ENCODE assay signal across 15 mouse cellular contexts in genomic region chr7:16412930-16413329, GRCm38 (mm10). TPM values are rescaled to one million over a fixed set of nuclear protein-coding genes. Genes with fewer than 3 reads are reported as not detected.
DNase-seq lines count a peak whose midpoint lies in the region; ATAC-seq lines count a peak whose summit lies in the region.
"Had no signal": no experiment of that assay in that cellular context is flagged by ENCODE, and none has a peak within 500 bp of the region (broad histone marks: within the 10 kb centered on the region; RNA-seq: fewer than 3 reads in every experiment).

No protein-coding gene starts in this region.

- peaks cover 45% of the 10 kb centered on the region for H3K4me1 ChIP-seq in forebrain, embryonic 10.5 days
- 0 out of 2 replicates have a peak, but pooled peaks cover 3% of the 10 kb centered on the region for H3K4me1 ChIP-seq in forebrain, embryonic 16.5 days (replicated peaks; ENCODE audit: control insufficient read depth, insufficient read depth, low read length)
- H3K4me1 ChIP-seq in kidney, embryonic 16.5 days (ENCODE audit: insufficient read depth, low read length), result peaks cover 46% of the 10 kb centered on the region
- peaks cover 84% of the 10 kb centered on the region for H3K4me1 ChIP-seq in liver, embryonic 12.5 days
- peaks cover 19% of the 10 kb centered on the region for H3K4me1 ChIP-seq in midbrain, embryonic 15.5 days

- H3K4me2 ChIP-seq in forebrain, embryonic 16.5 days (ENCODE audit: low read length), result no peak overlapping the region
- H3K4me2 ChIP-seq in kidney, embryonic 16.5 days (replicated peaks; ENCODE audit: low read depth, low read length), result no peak overlapping the region
- peak overlapping the region; percentile 38; the same call in 1 of the 2 replicates for H3K4me2 ChIP-seq in liver, embryonic 12.5 days
- H3K4me2 ChIP-seq in midbrain, embryonic 15.5 days, result no peak overlapping the region
- H3K4me2 ChIP-seq: embryonic facial prominence, embryonic 15.5 days; heart, embryonic 15.5 days; stomach, embryonic 15.5 days had no signal

- peaks cover 3% of the 10 kb centered on the region; the same call in 1 of the 2 replicates for H3K27me3 ChIP-seq in forebrain, embryonic 10.5 days (ENCODE audit: poor library complexity, severe bottlenecking)
- no peaks in the 10 kb centered on the region for H3K27me3 ChIP-seq in forebrain, embryonic 16.5 days (replicated peaks; ENCODE audit: control insufficient read depth, insufficient read depth, low read length)
- no peaks in the 10 kb centered on the region for H3K27me3 ChIP-seq in kidney, embryonic 16.5 days (ENCODE audit: insufficient read depth, low read length)
- H3K27me3 ChIP-seq in liver, embryonic 12.5 days (replicated peaks), result no peaks in the 10 kb centered on the region
- H3K27me3 ChIP-seq in midbrain, embryonic 15.5 days (replicated peaks), result no peaks in the 10 kb centered on the region
- H3K27me3 ChIP-seq: embryonic facial prominence, embryonic 15.5 days; heart, embryonic 15.5 days; stomach, embryonic 15.5 days had no signal

- peaks cover 90% of the 10 kb centered on the region for H3K36me3 ChIP-seq in forebrain, embryonic 10.5 days (replicated peaks)
- peaks cover 5% of the 10 kb centered on the region for H3K36me3 ChIP-seq in forebrain, embryonic 16.5 days (ENCODE audit: control insufficient read depth, insufficient read depth)
- H3K36me3 ChIP-seq in kidney, embryonic 16.5 days (ENCODE audit: insufficient read depth, low read length), result peaks cover 11% of the 10 kb centered on the region
- H3K36me3 ChIP-seq in liver, embryonic 12.5 days, result peaks cover 96% of the 10 kb centered on the region
- peaks cover 14% of the 10 kb centered on the region for H3K36me3 ChIP-seq in midbrain, embryonic 15.5 days (replicated peaks)

- ATAC-seq in forebrain, embryonic 16.5 days, result no peak
- ATAC-seq in kidney, embryonic 16.5 days (ENCODE audit: low FRiP score, low TSS enrichment), result no peak; the same call in 1 of the 2 replicates
- ATAC-seq in liver, embryonic 12.5 days, result peak; percentile 6
- ATAC-seq in midbrain, embryonic 15.5 days (replicated peaks), result 0 out of 2 replicates have a peak, but pooled peaks have one; percentile 7

- DNase-seq in forebrain, embryonic 10.5 days (ENCODE audit: extremely low spot score, low spot score), result no peak
- no peak for DNase-seq in kidney, adult 11 months
- DNase-seq in spleen, adult 12 weeks (ENCODE audit: low spot score), result no peak
- DNase-seq in thymus, postnatal 10 days (ENCODE audit: low spot score in 2 of 2), result no peak
- DNase-seq: cerebellum, adult 8-10 months; kidney, adult 18-20 months; right cerebral cortex, postnatal 25 days had no signal

- no peak overlapping the region for H3K4me3 ChIP-seq in forebrain, embryonic 10.5 days
- H3K4me3 ChIP-seq in forebrain, embryonic 16.5 days (replicated peaks; ENCODE audit: low read length), result no peak overlapping the region
- H3K4me3 ChIP-seq in kidney, embryonic 16.5 days (ENCODE audit: low read length), result no peak overlapping the region
- no peak overlapping the region for H3K4me3 ChIP-seq in liver, embryonic 12.5 days
- H3K4me3 ChIP-seq in midbrain, embryonic 15.5 days, result no peak overlapping the region
- H3K4me3 ChIP-seq: embryonic facial prominence, embryonic 15.5 days; heart, embryonic 15.5 days; myocyte; stomach, embryonic 15.5 days had no signal

- H3K27ac ChIP-seq in forebrain, embryonic 10.5 days, result peak overlapping the region; percentile 70
- no peak overlapping the region for H3K27ac ChIP-seq in forebrain, embryonic 16.5 days (ENCODE audit: low read length)
- peak overlapping the region; percentile 28; the same call in 1 of the 2 replicates for H3K27ac ChIP-seq in kidney, embryonic 16.5 days (ENCODE audit: low read length)
- peak overlapping the region; percentile 91 for H3K27ac ChIP-seq in liver, embryonic 12.5 days
- H3K27ac ChIP-seq in midbrain, embryonic 15.5 days, result peak overlapping the region; percentile 40
- H3K27ac ChIP-seq: embryonic facial prominence, embryonic 15.5 days; heart, embryonic 15.5 days; stomach, embryonic 15.5 days had no signal

- WGBS in forebrain, embryonic 10.5 days, result 71% methylated on average over 2 of the region's 2 CpGs
- 47% methylated on average over 2 of the region's 2 CpGs for WGBS in forebrain, embryonic 16.5 days
- WGBS in kidney, embryonic 16.5 days, result 39% methylated on average over 2 of the region's 2 CpGs
- WGBS in liver, embryonic 12.5 days (ENCODE audit: insufficient replicate concordance), result 88% methylated on average over 2 of the region's 2 CpGs
- 17% methylated on average over 2 of the region's 2 CpGs for WGBS in midbrain, embryonic 15.5 days

- no peak overlapping the region for H3K9ac ChIP-seq in forebrain, embryonic 16.5 days (replicated peaks; ENCODE audit: low read depth, low read length)
- no peak overlapping the region for H3K9ac ChIP-seq in kidney, embryonic 16.5 days (replicated peaks; ENCODE audit: low read length)
- peak overlapping the region; percentile 49; the same call in 1 of the 2 replicates for H3K9ac ChIP-seq in liver, embryonic 12.5 days
- H3K9ac ChIP-seq in midbrain, embryonic 15.5 days, result no peak overlapping the region
- H3K9ac ChIP-seq: embryonic facial prominence, embryonic 15.5 days; heart, embryonic 15.5 days; stomach, embryonic 15.5 days had no signal

- no peaks in the 10 kb centered on the region for H3K9me3 ChIP-seq in forebrain, embryonic 10.5 days
- no peaks in the 10 kb centered on the region for H3K9me3 ChIP-seq in forebrain, embryonic 16.5 days (ENCODE audit: control insufficient read depth, low read length)
- H3K9me3 ChIP-seq in kidney, embryonic 16.5 days (ENCODE audit: low read length), result no peaks in the 10 kb centered on the region
- no peaks in the 10 kb centered on the region for H3K9me3 ChIP-seq in liver, embryonic 12.5 days (replicated peaks)
- no peaks in the 10 kb centered on the region for H3K9me3 ChIP-seq in midbrain, embryonic 15.5 days
- H3K9me3 ChIP-seq: embryonic facial prominence, embryonic 15.5 days; heart, embryonic 15.5 days; stomach, embryonic 15.5 days had no signal

RNA-seq across cellular contexts. Expression of gene Zc3h4, which starts 12.2 kb away (rescaled TPM):
- polyA plus RNA-seq in forebrain, embryonic 10.5 days (2016; fragmentation: Nextera tagmentation; extraction: Ambion mirVana), result 18.8 and 19.2 TPM in 2 replicates
- polyA plus RNA-seq in forebrain, embryonic 16.5 days (2015; fragmentation: Nextera tagmentation; extraction: Ambion mirVana), result 18.6 and 19.3 TPM in 2 replicates
- polyA plus RNA-seq in kidney, embryonic 16.5 days (2015; fragmentation: Nextera tagmentation; extraction: Ambion mirVana), result 14.8 and 14.9 TPM in 2 replicates
- 14.5 and 17.6 TPM in 2 replicates for polyA plus RNA-seq in liver, embryonic 12.5 days (2016; fragmentation: Nextera tagmentation; extraction: Ambion mirVana)
- polyA plus RNA-seq in midbrain, embryonic 15.5 days (2015; fragmentation: Nextera tagmentation; extraction: Ambion mirVana), result 20.0 and 22.1 TPM in 2 replicates

RNA-seq across cellular contexts. Expression of gene Sae1, which starts 25.3 kb away (rescaled TPM):
- polyA plus RNA-seq in forebrain, embryonic 10.5 days (2016; fragmentation: Nextera tagmentation; extraction: Ambion mirVana), result 505 and 521 TPM in 2 replicates
- 297 and 304 TPM in 2 replicates for polyA plus RNA-seq in forebrain, embryonic 16.5 days (2015; fragmentation: Nextera tagmentation; extraction: Ambion mirVana)
- 337 and 347 TPM in 2 replicates for polyA plus RNA-seq in kidney, embryonic 16.5 days (2015; fragmentation: Nextera tagmentation; extraction: Ambion mirVana)
- 182 and 187 TPM in 2 replicates for polyA plus RNA-seq in liver, embryonic 12.5 days (2016; fragmentation: Nextera tagmentation; extraction: Ambion mirVana)
- polyA plus RNA-seq in midbrain, embryonic 15.5 days (2015; fragmentation: Nextera tagmentation; extraction: Ambion mirVana), result 243 and 256 TPM in 2 replicates

RNA-seq across cellular contexts. Expression of gene Tmem160, which starts 39.6 kb away (rescaled TPM):
- 64.4 and 68.5 TPM in 2 replicates for polyA plus RNA-seq in forebrain, embryonic 10.5 days (2016; fragmentation: Nextera tagmentation; extraction: Ambion mirVana)
- polyA plus RNA-seq in forebrain, embryonic 16.5 days (2015; fragmentation: Nextera tagmentation; extraction: Ambion mirVana), result 65.1 and 66.7 TPM in 2 replicates
- polyA plus RNA-seq in kidney, embryonic 16.5 days (2015; fragmentation: Nextera tagmentation; extraction: Ambion mirVana), result 50.7 and 54.6 TPM in 2 replicates
- polyA plus RNA-seq in liver, embryonic 12.5 days (2016; fragmentation: Nextera tagmentation; extraction: Ambion mirVana), result 43.9 and 48.0 TPM in 2 replicates
- 63.6 and 74.4 TPM in 2 replicates for polyA plus RNA-seq in midbrain, embryonic 15.5 days (2015; fragmentation: Nextera tagmentation; extraction: Ambion mirVana)

Comparison
In these comparisons a context has a peak if more than half of its experiments do, and no peak if none do; other contexts are left out.
1. ATAC-seq: peak in liver, embryonic 12.5 days (single experiment) and midbrain, embryonic 15.5 days (single experiment); none in forebrain, embryonic 16.5 days (single experiment) and kidney, embryonic 16.5 days (single experiment).